Mouse (Mus musculus) E14TG2a.4 (cell line): ENCODE measurements at regions not wholly inside any gene's neighbourhood (a gene's known extent, or its start where the extent isn't known, plus 50 kb on each side); places are given as distances from the start of the nearest gene placed in this dataset.

Experiments
- H3K27me3 ChIP-seq: 2 replicates; pipeline ENCODE4 v1.6.1; 2014; ENCODE audit warnings: low read length, control low read depth; ENCODE audit not compliant: insufficient read depth
- H3K36me3 ChIP-seq: 2 replicates; pipeline ENCODE4 v1.6.1; 2014; ENCODE audit warnings: low read length, control low read depth; ENCODE audit not compliant: insufficient read depth
- H3K4me1 ChIP-seq: replicated peaks from 2 replicates; pipeline ENCODE4 v1.6.1; 2014; ENCODE audit warnings: low read depth, low read length, control low read depth
- H3K4me3 ChIP-seq: replicated peaks from 2 replicates; pipeline ENCODE4 v1.5.1; 2014; ENCODE audit warnings: mild to moderate bottlenecking, low read length
- H3K9me3 ChIP-seq: 2 replicates; pipeline ENCODE4 v1.6.1; 2014; ENCODE audit warnings: low read length, control low read depth
- CTCF ChIP-seq: conservative IDR thresholded peaks from 2 replicates; pipeline ENCODE4 v1.5.1; 2014; ENCODE audit warnings: low read length
- NANOG ChIP-seq: IDR thresholded peaks from 2 replicates; pipeline ENCODE4 v1.6.1; 2014; ENCODE audit warnings: borderline replicate concordance, low read length, mixed read lengths
- POU5F1 ChIP-seq: IDR thresholded peaks from 2 replicates; pipeline ENCODE4 v1.6.1; 2014; ENCODE audit warnings: low read length, borderline replicate concordance

DNA sequence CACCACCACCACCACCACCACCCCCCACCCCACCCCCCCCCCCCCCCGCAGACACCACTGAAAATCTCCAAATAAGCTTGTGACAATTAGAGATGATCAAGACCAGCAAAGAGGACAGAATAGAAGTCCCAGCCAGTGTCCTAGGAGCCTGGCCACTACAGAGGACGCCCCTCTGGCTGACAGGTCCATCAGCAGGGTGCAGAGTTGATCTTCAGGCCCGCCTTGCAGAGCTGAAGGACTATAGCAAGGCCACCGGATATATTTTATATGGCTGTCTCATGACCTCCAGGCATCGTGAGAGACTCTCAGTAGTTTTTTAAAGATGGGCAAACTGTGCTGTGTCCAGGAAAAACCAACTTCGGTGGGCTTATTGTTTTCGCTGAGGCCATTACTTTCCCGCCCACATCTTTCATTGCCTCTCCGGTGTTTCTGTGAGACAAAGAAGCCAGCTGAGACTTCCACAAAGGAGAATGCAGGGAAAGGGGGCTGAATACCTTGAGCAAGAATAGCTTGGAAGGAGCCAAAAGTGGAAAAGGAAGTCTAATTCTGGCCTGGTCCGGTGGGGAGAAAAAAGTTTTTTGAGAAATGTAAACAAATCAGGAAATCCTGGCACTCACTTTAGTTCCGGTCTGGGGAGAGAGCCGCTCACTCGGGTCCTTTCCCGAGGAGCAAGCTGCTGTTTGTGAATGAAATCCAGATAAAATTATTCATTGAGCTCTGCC lies 69.7 kb upstream of the Prep start:
- H3K4me3 ChIP-seq = peak overlapping the region; percentile 18; the same call in 1 of the 2 replicates
- no peak for TF ChIP-seq CTCF
- TF ChIP-seq POU5F1 = no peak
- TF ChIP-seq NANOG = no peak
- H3K9me3 ChIP-seq = no peaks in the 10 kb centered on the region
- peaks cover 42% of the 10 kb centered on the region for H3K4me1 ChIP-seq
- H3K27me3 ChIP-seq = no peaks in the 10 kb centered on the region; the same call in 1 of the 2 replicates
- H3K36me3 ChIP-seq = no peaks in the 10 kb centered on the region

DNA sequence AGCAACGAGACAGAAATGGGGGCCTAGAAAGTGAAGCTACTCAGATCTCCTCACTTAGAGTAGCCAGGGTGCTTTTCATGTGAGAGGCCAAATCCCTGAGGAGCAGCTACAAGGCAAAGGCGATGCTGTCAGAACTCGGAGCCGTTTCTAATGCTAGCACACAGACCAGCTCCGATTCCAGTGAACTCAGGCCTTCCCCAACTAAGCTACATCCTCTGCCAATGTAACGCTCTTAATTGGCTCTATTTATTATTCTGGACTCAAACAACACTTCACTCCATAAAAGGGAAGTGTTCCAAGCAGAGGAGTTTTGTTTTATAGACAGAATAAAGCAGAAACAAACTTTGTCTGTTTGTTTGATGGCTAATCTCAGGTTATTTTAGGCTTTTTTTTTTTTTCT lies 71.2 kb upstream of the Prep start:
- H3K4me1 ChIP-seq = peaks cover 41% of the 10 kb centered on the region
- TF ChIP-seq POU5F1 (no peak), CTCF (no peak), NANOG (no peak)
- no peak overlapping the region for H3K4me3 ChIP-seq
- H3K9me3 ChIP-seq = no peaks in the 10 kb centered on the region
- H3K27me3 ChIP-seq = no peaks in the 10 kb centered on the region; the same call in 1 of the 2 replicates
- no peaks in the 10 kb centered on the region for H3K36me3 ChIP-seq

GRCm38 (mm10) chr10:44994385-44995281 lies 72.4 kb upstream of the Prep start:
- TF ChIP-seq NANOG = no peak
- no peak for TF ChIP-seq POU5F1
- TF ChIP-seq CTCF = no peak
- H3K36me3 ChIP-seq = no peaks in the 10 kb centered on the region
- H3K4me3 ChIP-seq = no peak overlapping the region
- peaks cover 33% of the 10 kb centered on the region for H3K4me1 ChIP-seq
- no peaks in the 10 kb centered on the region for H3K9me3 ChIP-seq
- H3K27me3 ChIP-seq = no peaks in the 10 kb centered on the region; the same call in 1 of the 2 replicates

- Histone ChIP-seq H3K36me3 (no peaks in the 10 kb centered on the region), H3K4me3 (no peak overlapping the region), H3K9me3 (no peaks in the 10 kb centered on the region), H3K27me3 (no peaks in the 10 kb centered on the region; the same call in 1 of the 2 replicates), H3K4me1 (peaks cover 33% of the 10 kb centered on the region)
- TF ChIP-seq POU5F1 (no peak), NANOG (no peak), CTCF (no peak)
These were observed 73.3 kb upstream of the Prep start for GRCm38 (mm10) chr10:44993470-44994260.

DNA sequence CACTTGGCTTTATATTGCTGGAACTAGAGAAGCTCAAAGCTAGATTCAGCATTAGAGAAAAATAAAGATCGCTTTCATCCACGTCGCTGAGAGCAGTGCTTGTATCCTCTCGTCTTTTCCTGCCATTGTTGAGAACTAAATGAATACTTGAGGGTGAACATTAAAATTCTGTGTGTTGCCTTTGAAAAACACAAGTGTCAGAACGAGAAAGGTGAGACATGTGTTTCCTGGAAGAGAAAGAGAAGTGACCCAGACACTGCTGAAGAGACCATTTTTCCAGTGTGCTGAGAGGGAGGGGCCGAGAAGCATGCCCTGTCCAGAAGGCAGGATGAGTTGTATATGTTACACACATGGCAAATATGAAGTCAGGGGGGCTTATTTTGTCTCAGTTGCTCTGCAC lies 77.5 kb upstream of the Prep start:
- TF ChIP-seq CTCF (no peak), NANOG (no peak), POU5F1 (no peak)
- H3K4me1 ChIP-seq = peaks cover 3% of the 10 kb centered on the region; the same call in 1 of the 2 replicates
- no peaks in the 10 kb centered on the region; the same call in 1 of the 2 replicates for H3K27me3 ChIP-seq
- H3K36me3 ChIP-seq = no peaks in the 10 kb centered on the region
- H3K9me3 ChIP-seq = no peaks in the 10 kb centered on the region
- no peak overlapping the region for H3K4me3 ChIP-seq

GRCm38 (mm10) chr10:44988756-44989155 lies 78.2 kb upstream of the Prep start:
- H3K4me3 ChIP-seq = no peak overlapping the region
- no peak for TF ChIP-seq NANOG
- TF ChIP-seq CTCF = no peak
- no peak for TF ChIP-seq POU5F1
- H3K9me3 ChIP-seq = no peaks in the 10 kb centered on the region
- H3K4me1 ChIP-seq = no peaks in the 10 kb centered on the region
- H3K27me3 ChIP-seq = no peaks in the 10 kb centered on the region
- no peaks in the 10 kb centered on the region for H3K36me3 ChIP-seq

DNA sequence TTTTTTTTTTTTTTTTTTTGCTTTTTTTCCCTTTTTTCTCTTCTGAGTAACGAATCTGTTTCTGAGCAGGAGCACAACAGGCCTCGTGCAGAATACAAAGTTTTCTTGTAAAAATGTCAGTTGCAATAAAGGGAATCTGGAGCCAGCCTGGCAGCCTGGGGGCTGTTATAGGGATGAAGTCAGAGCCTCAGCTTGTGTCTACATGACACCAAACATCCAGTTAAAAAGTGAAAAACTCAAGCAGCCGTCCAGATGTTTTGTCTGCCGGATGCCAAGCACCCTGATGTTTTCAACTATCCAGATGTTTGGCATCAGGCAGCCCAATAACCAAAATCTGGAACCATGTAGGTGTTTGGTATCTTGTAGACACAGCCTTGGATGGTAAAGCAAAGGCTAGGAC lies 79.4 kb upstream of the Prep start:
- Histone ChIP-seq H3K36me3 (no peaks in the 10 kb centered on the region), H3K4me3 (no peak overlapping the region), H3K9me3 (no peaks in the 10 kb centered on the region), H3K27me3 (no peaks in the 10 kb centered on the region), H3K4me1 (no peaks in the 10 kb centered on the region)
- TF ChIP-seq POU5F1 = no peak
- TF ChIP-seq CTCF = no peak
- no peak for TF ChIP-seq NANOG

- TF ChIP-seq NANOG (no peak), POU5F1 (no peak), CTCF (no peak)
These were observed 85.1 kb upstream of the Prep start for GRCm38 (mm10) chr10:44981913-44982312.

More at GRCm38 (mm10) chr10:44981913-44982312, 85.1 kb upstream of the Prep start:
- no peak overlapping the region for H3K4me3 ChIP-seq
- H3K27me3 ChIP-seq = no peaks in the 10 kb centered on the region
- no peaks in the 10 kb centered on the region for H3K36me3 ChIP-seq
- H3K9me3 ChIP-seq = no peaks in the 10 kb centered on the region
- no peaks in the 10 kb centered on the region for H3K4me1 ChIP-seq
